Mouse (Mus musculus) forebrain, embryonic 12.5 days (tissue): ENCODE measurements around the gene Fgfr2. TPM values are rescaled to one million over a fixed set of nuclear protein-coding genes. Genes with fewer than 3 reads are reported as not detected.

Experiments used
- ATAC-seq: fragments of 200-750 bp; cut with Nextera tagmentation; 2 replicates; pipeline ENCODE4 v1.8.0; 2017; ENCODE audit warnings: moderate TSS enrichment; ENCODE audit not compliant: low FRiP score
- H3K27ac ChIP-seq: fragments of 300-500 bp; sonication (generic); 2 replicates; pipeline ENCODE4 v1.5.1; 2016; ENCODE audit warnings: mild to moderate bottlenecking
- H3K27me3 ChIP-seq: fragments of 300-500 bp; sonication (generic); 2 replicates; pipeline ENCODE4 v1.6.1; 2016; ENCODE audit warnings: mild to moderate bottlenecking
- H3K36me3 ChIP-seq: fragments of 300-500 bp; sonication (generic); replicated peaks from 2 replicates; pipeline ENCODE4 v1.6.1; 2016; ENCODE audit warnings: mild to moderate bottlenecking
- H3K4me1 ChIP-seq: fragments of 300-500 bp; sonication (generic); 2 replicates; pipeline ENCODE4 v1.6.1; 2016
- H3K4me2 ChIP-seq: fragments of 300-500 bp; sonication (generic); 2 replicates; pipeline ENCODE4 v1.6.1; 2016; ENCODE audit warnings: mild to moderate bottlenecking, moderate library complexity
- H3K4me3 ChIP-seq: fragments of 300-500 bp; sonication (generic); replicated peaks from 2 replicates; pipeline ENCODE4 v1.5.1; 2016; ENCODE audit warnings: mild to moderate bottlenecking
- H3K9ac ChIP-seq: fragments of 300-500 bp; sonication (generic); 2 replicates; pipeline ENCODE4 v1.6.1; 2016; ENCODE audit warnings: mild to moderate bottlenecking
- H3K9me3 ChIP-seq: fragments of 300-500 bp; sonication (generic); 2 replicates; pipeline ENCODE4 v1.6.1; 2016
- WGBS: fragments of 180-500 bp; shearing (Covaris S2); methylation state at CpG from one replicate; pipeline ENCODE4 v1.1.7; 2016; 5-methylcytosine and 5-hydroxymethylcytosine counted together
- polyA plus RNA-seq: library from polyadenylated mRNA; unstranded; fragments of >200 nt; fragmentation: Nextera tagmentation; extraction: Ambion mirVana; gene quantifications from 2 replicates; pipeline ENCODE4 v1.2.1, GENCODE M21; 2016

Fgfr2 gene
- polyA plus RNA-seq, 1 experiment from 2014 or later: 89.6 TPM

DNA sequence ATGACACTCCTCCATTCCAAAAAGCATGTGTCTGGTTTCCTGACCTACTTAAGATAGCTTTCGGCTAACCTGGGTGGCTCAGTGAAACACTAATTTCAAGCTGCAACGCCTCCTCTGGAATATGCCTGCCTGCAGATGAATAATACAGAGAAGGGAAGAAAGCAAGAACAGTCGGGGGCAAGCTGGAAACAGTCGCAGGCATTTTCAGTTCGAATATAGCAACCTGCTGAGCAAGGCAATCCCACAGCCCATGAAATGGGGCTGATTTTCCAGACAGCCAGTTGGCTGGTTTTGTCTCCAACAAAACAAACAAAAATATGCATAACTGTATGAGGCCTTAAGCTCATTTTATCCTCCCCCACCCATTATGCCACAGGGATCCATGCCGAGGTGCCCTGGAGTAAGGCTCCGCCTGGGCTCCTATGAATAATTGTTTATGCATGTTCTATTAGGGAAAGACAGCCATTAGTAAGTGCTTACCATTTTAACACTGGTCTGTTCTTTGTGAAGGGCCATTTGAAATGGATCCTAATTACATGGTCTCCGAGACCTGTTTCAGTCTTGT is 2741.7 kb downstream of the Fgfr2 start:
- Histone ChIP-seq H3K9me3 (no peaks in the 10 kb centered on the region), H3K27ac (peak overlapping the region; percentile 68), H3K27me3 (peaks cover 57% of the 10 kb centered on the region), H3K4me3 (no peak overlapping the region), H3K4me1 (peaks cover 31% of the 10 kb centered on the region), H3K36me3 (no peaks in the 10 kb centered on the region), H3K9ac (no peak overlapping the region), H3K4me2 (no peak overlapping the region)
- WGBS: 45% methylated on average over 8 of the region's 8 CpGs
- ATAC-seq: peak; percentile 56

DNA sequence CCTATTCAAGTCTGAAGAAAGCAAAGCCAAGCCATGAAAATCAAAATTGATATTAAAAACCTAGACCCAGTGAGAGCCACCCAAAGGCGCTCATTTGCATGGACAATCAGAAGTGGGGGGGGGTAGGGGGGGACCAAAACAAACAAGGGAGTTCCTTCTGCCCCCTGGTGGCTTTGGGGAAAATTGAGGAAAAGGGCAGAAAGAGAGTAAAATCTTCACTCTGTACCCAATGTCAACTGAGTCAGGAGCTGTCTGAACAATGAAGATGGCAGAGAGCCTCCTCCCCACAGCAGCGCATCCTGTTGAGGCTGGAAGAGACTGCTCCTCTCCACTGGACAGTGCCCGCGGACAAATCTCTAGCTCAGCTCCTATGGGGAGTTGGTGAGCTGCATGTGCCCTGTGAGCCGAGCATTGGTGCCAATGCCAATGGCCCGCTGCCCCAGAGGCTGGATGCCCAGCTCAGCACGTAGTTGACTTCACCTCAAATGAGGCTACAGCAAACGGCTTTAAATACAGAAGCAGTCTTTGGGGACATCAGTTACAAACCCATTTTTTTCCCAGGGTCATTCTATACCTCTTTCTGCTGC is 2742.3 kb downstream of the Fgfr2 start:
- Histone ChIP-seq H3K9ac (no peak overlapping the region), H3K27ac (peak overlapping the region; percentile 68), H3K4me2 (no peak overlapping the region), H3K36me3 (no peaks in the 10 kb centered on the region), H3K4me3 (no peak overlapping the region), H3K27me3 (peaks cover 60% of the 10 kb centered on the region), H3K9me3 (no peaks in the 10 kb centered on the region), H3K4me1 (peaks cover 24% of the 10 kb centered on the region)
- no peak for ATAC-seq
- 82% methylated on average over 8 of the region's 8 CpGs for WGBS

DNA sequence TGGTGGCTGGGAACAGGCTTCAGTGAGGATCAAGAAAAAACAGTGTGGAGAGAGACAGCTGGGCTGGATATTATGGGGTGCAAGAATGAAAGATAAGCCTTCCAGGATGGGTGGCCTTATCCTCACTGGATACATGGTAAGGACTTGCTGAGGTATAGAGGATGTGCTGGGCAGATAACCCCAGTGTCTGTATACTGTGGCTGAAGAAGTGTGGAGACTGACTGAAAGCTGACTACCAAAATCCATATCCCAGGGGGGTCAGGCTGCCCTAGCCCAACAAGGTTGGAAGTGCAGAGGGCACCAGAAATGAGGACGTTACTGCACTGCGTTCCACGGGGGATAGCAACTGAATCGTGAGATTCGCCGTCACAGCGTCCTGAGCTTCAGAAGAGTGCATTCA is 2742.8 kb downstream of the Fgfr2 start:
- H3K4me3 ChIP-seq: no peak overlapping the region
- ATAC-seq: no peak
- no peak overlapping the region for H3K4me2 ChIP-seq
- no peaks in the 10 kb centered on the region for H3K9me3 ChIP-seq
- no peak overlapping the region for H3K9ac ChIP-seq
- WGBS: 95% methylated on average over 7 of the region's 7 CpGs
- peaks cover 20% of the 10 kb centered on the region for H3K4me1 ChIP-seq
- no peaks in the 10 kb centered on the region for H3K36me3 ChIP-seq
- H3K27ac ChIP-seq: no peak overlapping the region
- peaks cover 65% of the 10 kb centered on the region for H3K27me3 ChIP-seq

DNA sequence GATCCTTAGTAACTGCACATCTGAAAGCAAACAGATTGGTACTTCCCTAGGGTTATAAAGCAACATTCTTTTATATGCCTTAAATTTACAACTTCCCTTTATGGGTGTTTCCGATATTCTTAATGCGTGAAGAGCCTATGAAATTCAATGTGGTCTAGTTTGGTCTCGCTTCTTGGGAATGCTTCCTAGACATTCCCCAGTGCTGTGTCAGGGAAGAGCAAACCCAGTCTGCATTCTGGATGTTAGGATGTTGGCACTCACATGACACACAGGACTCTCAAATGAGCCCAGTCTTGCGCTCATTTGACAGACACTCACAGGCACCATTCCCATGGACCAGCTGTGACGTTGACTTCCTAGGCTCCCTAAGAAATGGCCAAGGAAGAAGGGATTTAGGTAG is 2743.3 kb downstream of the Fgfr2 start:
- no peaks in the 10 kb centered on the region for H3K9me3 ChIP-seq
- peaks cover 18% of the 10 kb centered on the region for H3K4me1 ChIP-seq
- H3K4me3 ChIP-seq: no peak overlapping the region
- no peaks in the 10 kb centered on the region for H3K36me3 ChIP-seq
- peaks cover 69% of the 10 kb centered on the region for H3K27me3 ChIP-seq
- no peak for ATAC-seq
- H3K9ac ChIP-seq: no peak overlapping the region
- 85% methylated on average over 5 of the region's 5 CpGs for WGBS
- no peak overlapping the region for H3K4me2 ChIP-seq
- H3K27ac ChIP-seq: no peak overlapping the region

DNA sequence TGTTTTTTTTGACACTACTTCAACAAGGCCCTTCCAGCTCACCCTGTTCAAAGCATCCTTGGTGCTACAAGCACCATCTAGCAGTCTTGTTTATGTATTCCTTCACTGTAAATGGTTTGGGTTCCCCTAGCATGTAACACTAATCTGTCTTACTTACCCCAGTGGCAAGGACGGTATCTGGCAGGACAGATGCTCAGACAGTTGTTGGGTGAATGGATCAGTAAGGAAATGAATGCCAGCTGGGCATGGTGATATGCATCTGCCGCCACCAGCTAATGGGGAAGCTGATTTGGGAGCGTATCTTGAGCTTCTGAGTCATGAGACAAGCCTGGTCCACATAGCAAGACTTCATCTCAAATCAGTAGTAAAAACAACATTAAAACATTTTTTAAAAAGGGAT is 2744.8 kb downstream of the Fgfr2 start:
- WGBS: 91% methylated on average over 3 of the region's 3 CpGs
- no peaks in the 10 kb centered on the region for H3K9me3 ChIP-seq
- no peak for ATAC-seq
- H3K4me2 ChIP-seq: no peak overlapping the region
- peaks cover 75% of the 10 kb centered on the region for H3K27me3 ChIP-seq
- no peak overlapping the region for H3K27ac ChIP-seq
- H3K36me3 ChIP-seq: no peaks in the 10 kb centered on the region
- H3K9ac ChIP-seq: no peak overlapping the region
- H3K4me3 ChIP-seq: no peak overlapping the region
- H3K4me1 ChIP-seq: peaks cover 18% of the 10 kb centered on the region

DNA sequence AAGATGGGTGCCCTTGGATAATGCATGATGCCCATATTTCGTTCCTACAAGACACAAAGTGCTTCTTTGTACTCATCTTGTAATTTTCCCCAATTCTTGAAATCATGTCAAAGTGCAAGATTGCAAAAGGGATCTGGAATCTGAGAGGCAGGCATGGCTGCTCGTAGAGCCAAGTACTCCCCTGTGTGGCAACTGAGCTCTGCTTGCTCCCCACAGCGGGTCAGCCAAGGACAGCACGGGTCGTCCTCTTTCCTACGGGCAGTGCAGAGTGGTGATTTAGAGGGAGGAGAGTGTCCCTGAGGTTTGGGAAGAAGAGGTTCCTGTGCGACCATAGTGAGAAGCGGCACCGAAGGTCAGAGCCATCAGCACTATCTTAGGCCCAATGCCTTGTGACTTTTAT is 2748.8 kb downstream of the Fgfr2 start:
- 83% methylated on average over 9 of the region's 9 CpGs for WGBS

DNA sequence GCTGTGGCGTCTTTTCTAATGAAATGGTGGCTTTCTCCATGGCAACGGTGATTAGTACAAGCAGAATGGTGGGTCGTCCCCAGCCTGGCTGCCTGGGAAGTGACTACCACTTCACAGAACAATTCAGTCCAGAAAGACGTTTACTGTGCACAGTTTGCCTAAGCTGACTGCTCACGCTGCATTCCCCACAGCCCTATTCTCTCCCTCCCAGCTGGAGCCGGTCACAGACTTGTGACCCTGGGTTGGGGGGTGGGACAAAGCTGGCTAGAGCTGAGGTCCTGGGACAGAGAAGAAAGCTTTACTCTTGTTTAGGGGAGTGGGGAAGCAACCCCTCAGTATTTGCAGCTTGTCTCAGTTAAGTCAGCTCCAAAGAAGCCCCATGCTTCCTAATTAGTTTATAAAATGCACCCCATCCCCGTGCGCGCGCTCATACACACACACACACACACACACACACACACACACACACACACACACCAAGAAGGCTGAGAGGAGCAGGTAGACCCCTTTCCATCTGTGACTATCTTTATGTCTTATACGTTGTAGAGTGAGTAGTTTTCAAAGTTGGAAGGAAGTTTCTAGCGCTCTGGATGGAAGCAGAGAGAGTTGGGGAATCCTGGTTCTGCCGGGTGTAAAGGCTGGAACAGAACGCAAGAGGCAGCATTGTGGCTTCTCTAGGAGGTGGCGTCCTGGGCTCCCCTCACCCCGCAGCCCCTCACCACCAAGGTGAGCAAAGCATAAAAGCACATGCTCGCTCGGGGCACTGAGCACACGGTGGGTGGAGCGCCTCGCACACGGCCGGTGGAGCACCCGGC is 2754.1 kb downstream of the Fgfr2 start:
- no peak overlapping the region; the same call in 1 of the 2 replicates for H3K9ac ChIP-seq
- peaks cover 13% of the 10 kb centered on the region; the same call in 1 of the 2 replicates for H3K9me3 ChIP-seq
- 8% methylated on average over 24 of the region's 24 CpGs for WGBS
- peaks cover 79% of the 10 kb centered on the region for H3K27me3 ChIP-seq
- H3K4me3 ChIP-seq: peak overlapping the region; percentile 5; the same call in 1 of the 2 replicates
- no peaks in the 10 kb centered on the region for H3K36me3 ChIP-seq
- peaks cover 38% of the 10 kb centered on the region for H3K4me1 ChIP-seq
- H3K27ac ChIP-seq: 0 out of 2 replicates have a peak overlapping the region, but pooled peaks have one; percentile 19
- peak; percentile 83 for ATAC-seq
- H3K4me2 ChIP-seq: peak overlapping the region; percentile 35

More for the DNA sequence above, 2748.8 kb downstream of the Fgfr2 start:
- Histone ChIP-seq H3K4me2 (no peak overlapping the region), H3K9ac (no peak overlapping the region), H3K9me3 (peaks cover 8% of the 10 kb centered on the region; the same call in 1 of the 2 replicates), H3K4me3 (no peak overlapping the region), H3K4me1 (peaks cover 12% of the 10 kb centered on the region), H3K27ac (no peak overlapping the region), H3K36me3 (no peaks in the 10 kb centered on the region), H3K27me3 (peaks cover 89% of the 10 kb centered on the region)
- ATAC-seq: no peak

DNA sequence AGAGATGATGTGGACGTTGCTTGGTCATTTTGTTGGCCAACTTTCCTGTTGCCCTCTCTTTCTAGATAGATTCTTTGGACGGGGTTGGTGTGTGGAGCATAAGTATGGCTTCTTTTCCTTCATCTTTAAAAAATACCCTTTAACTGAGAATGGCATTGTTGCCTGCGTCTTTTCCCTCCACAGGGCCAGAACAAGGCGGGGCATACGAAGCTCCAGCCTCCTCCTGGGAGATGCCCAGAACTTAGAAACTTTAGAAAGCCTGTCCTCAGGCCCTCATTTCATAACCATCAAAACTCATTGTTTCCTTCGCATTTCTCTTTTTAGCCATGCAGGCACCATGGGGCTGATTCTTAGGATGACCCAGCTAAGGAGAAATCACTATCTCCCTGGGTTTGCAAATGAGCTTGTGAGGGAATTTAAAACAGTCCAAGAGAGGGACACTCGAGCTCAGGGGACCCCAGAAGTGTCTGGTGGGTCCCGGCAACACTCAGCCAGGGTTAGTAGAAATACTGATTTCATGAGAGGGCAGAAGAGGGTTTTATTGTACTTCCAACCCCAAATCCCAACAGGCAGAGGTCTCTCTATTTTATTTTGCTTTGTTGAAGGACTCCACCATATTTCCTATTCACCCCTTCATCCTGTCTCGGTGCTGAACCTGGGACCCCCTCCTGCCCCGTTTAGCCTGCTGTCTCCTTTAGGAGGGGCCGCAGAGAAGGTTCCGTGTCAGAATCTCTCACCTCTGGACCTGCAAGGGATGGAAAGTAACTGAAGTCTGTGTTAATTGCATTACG is 2754.9 kb downstream of the Fgfr2 start:
- peak overlapping the region; percentile 4; the same call in 1 of the 2 replicates for H3K4me3 ChIP-seq
- WGBS: 4% methylated on average over 13 of the region's 13 CpGs
- peak overlapping the region; percentile 35 for H3K4me2 ChIP-seq
- H3K36me3 ChIP-seq: no peaks in the 10 kb centered on the region
- H3K27ac ChIP-seq: peak overlapping the region; percentile 14; the same call in 1 of the 2 replicates
- H3K4me1 ChIP-seq: peaks cover 38% of the 10 kb centered on the region
- no peak overlapping the region for H3K9ac ChIP-seq
- ATAC-seq: peak; percentile 10
- H3K9me3 ChIP-seq: peaks cover 13% of the 10 kb centered on the region; the same call in 1 of the 2 replicates
- peaks cover 72% of the 10 kb centered on the region for H3K27me3 ChIP-seq

DNA sequence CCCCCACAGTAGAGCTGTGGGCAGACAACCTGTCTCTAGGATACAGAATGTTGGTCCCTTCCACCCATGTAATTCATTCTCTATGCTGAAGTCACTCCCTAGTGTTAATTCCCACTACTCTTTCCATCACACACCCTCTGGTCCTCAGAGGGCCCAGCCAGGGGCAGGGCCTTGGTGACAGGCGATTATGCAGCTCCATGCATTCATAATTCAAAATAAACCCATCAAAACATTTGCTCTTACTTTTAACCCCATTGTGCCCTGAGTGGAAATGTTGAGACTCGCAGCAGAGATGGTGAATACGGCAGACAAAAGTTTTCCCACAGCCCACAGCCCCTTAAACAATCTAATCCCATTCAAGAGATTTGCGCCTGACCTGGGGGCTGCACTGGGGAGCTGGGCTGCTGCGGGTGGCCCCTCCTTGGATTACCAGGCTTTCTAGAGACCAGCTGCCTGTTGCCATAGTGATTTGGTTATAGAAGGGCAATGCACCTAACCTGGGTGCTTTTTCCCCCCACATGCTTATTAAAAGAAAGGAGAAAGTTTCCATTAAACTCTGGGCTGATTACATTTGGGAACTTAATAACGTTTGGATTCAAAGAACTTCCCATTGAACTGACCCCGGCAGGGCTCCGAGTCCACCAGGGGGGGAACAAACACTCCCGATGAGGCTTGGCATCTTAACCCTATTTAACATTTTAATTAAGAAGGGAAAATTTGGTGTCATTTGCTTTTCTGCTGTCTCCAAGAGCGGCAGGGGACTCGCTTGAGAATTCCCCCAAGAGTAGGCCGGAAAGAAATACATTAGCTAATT is 2755.7 kb downstream of the Fgfr2 start:
- Histone ChIP-seq H3K4me3 (no peak overlapping the region), H3K4me2 (0 out of 2 replicates have a peak overlapping the region, but pooled peaks have one; percentile 35), H3K27ac (0 out of 2 replicates have a peak overlapping the region, but pooled peaks have one; percentile 19), H3K9me3 (peaks cover 12% of the 10 kb centered on the region; the same call in 1 of the 2 replicates), H3K27me3 (peaks cover 66% of the 10 kb centered on the region), H3K9ac (no peak overlapping the region), H3K4me1 (peaks cover 38% of the 10 kb centered on the region), H3K36me3 (no peaks in the 10 kb centered on the region)
- WGBS: 2% methylated on average over 12 of the region's 12 CpGs
- peak; percentile 74 for ATAC-seq

DNA sequence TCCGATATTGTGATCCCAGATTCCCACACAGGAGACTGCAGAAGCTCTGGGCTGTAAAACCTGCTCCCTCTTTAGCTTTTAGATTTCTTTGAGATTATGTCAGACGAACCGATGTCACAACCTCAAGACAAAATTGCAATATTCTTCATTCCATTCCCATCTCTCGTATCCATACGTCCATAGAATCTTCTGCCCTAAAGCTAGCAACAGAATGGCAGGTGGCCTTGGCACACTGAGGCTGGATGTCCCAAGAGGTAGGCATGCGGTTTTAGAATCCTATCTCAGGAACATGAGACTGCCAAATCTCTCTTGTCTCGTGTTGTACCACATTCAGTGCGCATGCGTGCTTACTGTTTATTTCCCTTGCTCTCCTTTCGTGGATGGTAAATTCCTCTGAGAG is 2757.4 kb downstream of the Fgfr2 start:
- H3K9ac ChIP-seq: no peak overlapping the region
- H3K27ac ChIP-seq: no peak overlapping the region
- H3K9me3 ChIP-seq: peaks cover 4% of the 10 kb centered on the region; the same call in 1 of the 2 replicates
- H3K4me1 ChIP-seq: peaks cover 38% of the 10 kb centered on the region
- H3K4me3 ChIP-seq: no peak overlapping the region
- WGBS: 92% methylated on average over 10 of the region's 10 CpGs
- H3K27me3 ChIP-seq: peaks cover 52% of the 10 kb centered on the region
- no peaks in the 10 kb centered on the region for H3K36me3 ChIP-seq
- ATAC-seq: no peak
- H3K4me2 ChIP-seq: no peak overlapping the region

DNA sequence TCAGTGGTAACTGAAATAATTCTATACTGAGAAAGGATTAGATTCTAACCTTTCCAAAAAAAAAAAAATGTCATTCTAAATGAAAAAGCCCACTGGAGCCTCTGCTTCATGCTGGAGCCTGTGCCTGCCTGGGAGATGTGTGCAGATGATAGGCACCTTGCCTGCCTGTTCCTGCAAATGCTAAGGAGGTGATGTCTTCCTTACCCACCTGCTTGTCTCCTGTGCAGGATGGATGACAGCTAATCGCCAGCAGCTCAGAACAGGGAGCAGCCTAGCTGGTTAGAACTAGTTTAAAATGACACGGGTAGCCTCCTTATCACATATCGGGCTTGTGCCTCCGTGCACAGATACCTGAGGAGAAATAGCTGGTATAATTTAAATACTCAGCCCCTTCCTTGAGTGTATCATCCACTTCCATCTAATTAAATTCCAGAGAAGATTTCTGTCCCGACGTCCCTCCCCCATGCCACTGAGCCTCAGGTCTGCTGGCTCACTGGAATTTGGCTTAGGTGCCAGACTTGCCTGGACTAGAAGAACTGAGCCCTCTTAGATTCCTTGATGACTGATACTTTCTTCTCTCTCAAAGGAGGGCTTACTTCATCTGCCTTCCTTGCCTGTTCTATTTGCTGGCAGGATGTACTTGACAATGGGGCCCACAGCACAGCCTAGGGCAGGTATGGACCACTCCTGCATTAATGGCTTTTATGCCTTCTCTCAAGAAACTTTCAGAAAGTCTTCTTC is 2782.6 kb downstream of the Fgfr2 start:
- Histone ChIP-seq H3K36me3 (no peaks in the 10 kb centered on the region), H3K27ac (no peak overlapping the region), H3K4me1 (peaks cover 3% of the 10 kb centered on the region), H3K27me3 (peaks cover 23% of the 10 kb centered on the region), H3K4me2 (no peak overlapping the region), H3K4me3 (no peak overlapping the region), H3K9ac (no peak overlapping the region), H3K9me3 (no peaks in the 10 kb centered on the region)
- no peak for ATAC-seq
- WGBS: 77% methylated on average over 6 of the region's 6 CpGs
